Mouse (Mus musculus) forebrain, embryonic 10.5 days (tissue): ENCODE measurements around the gene Nosip. TPM values are rescaled to one million over a fixed set of nuclear protein-coding genes. Genes with fewer than 3 reads are reported as not detected.
"Not testable (repeated sequence)": the region's sequence is repeated elsewhere in the genome, so short reads cannot be mapped to it uniquely, and the experiment has no call there.

ENCODE experiments used
- DNase-seq: peaks from one replicate; pipeline ENCODE4 v3.0.0-alpha.2; 2017; ENCODE audit warnings: low spot score; ENCODE audit errors: extremely low spot score
- H3K27ac ChIP-seq: fragments of 300-500 bp; sonication (generic); 2 replicates; pipeline ENCODE4 v1.5.1; 2016; ENCODE audit warnings: mild to moderate bottlenecking
- H3K27me3 ChIP-seq: fragments of 300-500 bp; sonication (generic); 2 replicates; pipeline ENCODE4 v1.6.1; 2016; ENCODE audit warnings: mild to moderate bottlenecking; ENCODE audit not compliant: poor library complexity, severe bottlenecking
- H3K36me3 ChIP-seq: fragments of 300-500 bp; sonication (generic); replicated peaks from 2 replicates; pipeline ENCODE4 v1.6.1; 2016; ENCODE audit warnings: mild to moderate bottlenecking, moderate library complexity
- H3K4me1 ChIP-seq: fragments of 300-500 bp; sonication (generic); 2 replicates; pipeline ENCODE4 v1.6.1; 2016
- H3K4me3 ChIP-seq: fragments of 300-500 bp; sonication (generic); 2 replicates; pipeline ENCODE4 v1.5.1; 2016; ENCODE audit warnings: mild to moderate bottlenecking, moderate library complexity
- H3K9me3 ChIP-seq: fragments of 300-500 bp; sonication (generic); 2 replicates; pipeline ENCODE4 v1.6.1; 2016; ENCODE audit warnings: mild to moderate bottlenecking, moderate library complexity
- WGBS: fragments of 180-500 bp; shearing (Covaris S2); methylation state at CpG from one replicate; pipeline ENCODE4 v1.1.7; 2016; 5-methylcytosine and 5-hydroxymethylcytosine counted together
- polyA plus RNA-seq: library from polyadenylated mRNA; unstranded; fragments of >200 nt; fragmentation: Nextera tagmentation; extraction: Ambion mirVana; gene quantifications from 2 replicates; pipeline ENCODE4 v1.2.1, GENCODE M21; 2016

Gene Nosip
- polyA plus RNA-seq, 1 experiment from 2014 or later = 67.6 TPM

DNA sequence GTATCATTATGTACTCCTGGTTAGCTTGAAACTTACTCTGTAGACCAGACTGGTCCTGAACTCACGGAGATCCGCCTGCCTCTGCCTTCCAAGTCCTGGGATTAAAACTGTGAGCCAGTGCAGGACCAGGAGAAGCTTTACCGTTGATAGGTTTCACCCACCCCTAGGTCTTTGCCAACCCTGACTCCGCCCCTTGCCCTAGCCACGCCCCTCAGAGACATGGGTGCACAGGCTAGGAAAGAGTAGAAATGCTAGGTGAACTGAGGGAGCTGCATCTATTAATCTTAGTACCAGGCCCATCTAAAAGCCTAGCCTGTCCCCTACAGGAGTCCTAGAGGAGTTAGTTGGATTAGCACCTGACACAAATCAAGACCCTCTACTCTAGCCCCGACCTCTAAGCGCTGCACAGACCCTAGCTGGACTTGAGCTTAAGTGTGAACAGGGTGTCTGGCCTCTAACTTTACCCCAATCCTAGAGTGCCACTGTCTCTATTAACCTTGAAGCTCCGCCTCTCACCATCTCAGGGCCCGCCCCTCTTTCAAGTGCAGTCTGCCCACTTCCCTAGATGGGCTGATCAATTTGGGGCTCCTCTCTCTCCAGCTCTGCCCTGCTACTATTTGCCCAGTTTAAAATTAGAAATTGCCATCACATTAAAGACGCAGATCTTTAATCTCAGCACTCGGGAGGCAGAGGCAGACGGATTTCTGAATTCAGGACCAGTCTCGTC, 28.2 kb downstream of the Nosip start:
- Histone ChIP-seq H3K36me3 (peaks cover 42% of the 10 kb centered on the region), H3K27ac (no peak overlapping the region; the same call in 1 of the 2 replicates), H3K27me3 (peaks cover 5% of the 10 kb centered on the region; the same call in 1 of the 2 replicates), H3K4me3 (peak overlapping the region; percentile 68; the same call in 1 of the 2 replicates), H3K9me3 (no peaks in the 10 kb centered on the region), H3K4me1 (peaks cover 49% of the 10 kb centered on the region)
- WGBS = 81% methylated on average over 13 of the region's 13 CpGs
- no peak for DNase-seq

DNA sequence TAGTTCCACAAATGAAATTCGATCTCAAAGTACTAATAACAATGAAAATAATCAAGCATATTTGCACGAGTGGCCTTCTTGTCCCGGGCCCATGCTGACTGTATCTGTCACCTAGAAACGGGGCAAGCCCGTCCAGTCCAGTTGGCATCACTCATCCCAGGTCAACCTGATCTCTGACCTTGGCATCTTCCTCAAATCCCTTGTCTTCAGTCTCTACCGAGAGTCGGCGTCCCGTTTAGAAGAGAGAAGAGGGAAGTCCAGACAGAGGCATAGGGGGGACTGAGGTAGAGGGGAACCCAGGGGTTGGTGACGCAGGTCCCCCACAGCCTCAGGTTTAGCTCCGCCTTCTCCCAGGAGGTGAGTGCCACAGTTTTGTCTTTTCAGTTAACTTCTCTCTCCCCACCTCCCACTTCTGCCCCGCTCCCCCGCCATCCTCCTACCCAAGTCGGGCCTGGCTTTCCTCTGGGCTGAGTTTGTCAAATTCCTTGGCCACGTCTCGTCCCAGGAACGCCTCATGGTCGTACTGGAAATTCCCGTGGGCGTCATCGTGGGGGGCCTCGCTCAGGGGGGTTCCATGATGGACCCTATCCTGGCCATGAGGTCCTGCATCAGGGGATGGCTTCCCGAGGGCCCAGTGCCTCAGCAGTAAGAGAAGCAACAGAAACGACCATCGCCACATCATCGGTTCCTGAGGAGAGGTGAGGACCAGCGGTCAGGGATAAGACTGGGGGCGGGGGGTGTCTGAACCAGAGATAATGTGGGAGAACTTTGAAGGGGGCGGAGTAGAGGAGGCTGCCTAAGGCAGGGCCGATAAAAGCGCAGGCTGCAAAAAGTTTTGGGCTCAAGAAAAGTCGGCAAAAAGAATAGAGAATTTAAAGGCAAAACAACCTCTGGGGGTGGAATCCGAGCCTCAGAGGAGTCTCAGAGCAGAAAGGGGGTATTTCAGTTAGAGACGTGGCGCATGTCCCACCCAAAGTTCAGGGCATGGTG, 29.1 kb downstream of the Nosip start:
- 15% methylated on average over 35 of the region's 35 CpGs for WGBS
- peak overlapping the region; percentile 88 for H3K27ac ChIP-seq
- no peak for DNase-seq

DNA sequence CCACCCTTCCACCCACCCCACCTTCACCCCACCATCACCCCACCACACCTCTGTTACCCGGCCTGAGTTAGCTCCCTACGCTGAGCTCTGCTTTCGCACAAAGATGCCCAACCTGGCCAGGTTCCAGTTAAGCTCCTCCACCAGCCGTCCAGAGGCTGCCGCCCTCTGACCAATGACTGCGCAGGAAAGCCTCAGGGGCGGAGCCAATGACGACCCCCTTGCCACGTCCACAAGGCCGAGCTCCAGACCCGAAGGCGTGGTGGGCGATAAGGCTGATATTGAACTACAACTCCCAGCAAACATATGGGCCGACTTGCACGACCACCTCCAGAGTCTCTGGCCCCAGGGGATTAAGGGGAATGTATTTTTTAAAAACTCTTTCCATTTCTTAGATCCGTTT, 29.8 kb downstream of the Nosip start, which contains the start of gene Rcn3:
Gene Rcn3 (minus strand): TSS at position 174 of the 400 bp plus-strand sequence.
- H3K27ac ChIP-seq = peak within 1 kb of the TSS; percentile 88
- WGBS = 0% methylated on average over 16 of the region's 16 CpGs
- DNase-seq = peak; percentile 94
- H3K4me1 ChIP-seq = peaks cover 51% of the 10 kb centered on the region
- H3K9me3 ChIP-seq = no peaks in the 10 kb centered on the region
- H3K4me3 ChIP-seq = peak within 1 kb of the TSS; percentile 68
- H3K36me3 ChIP-seq = peaks cover 26% of the 10 kb centered on the region
- peaks cover 5% of the 10 kb centered on the region; the same call in 1 of the 2 replicates for H3K27me3 ChIP-seq

More for the DNA sequence above, 29.1 kb downstream of the Nosip start:
- Histone ChIP-seq H3K4me1 (peaks cover 51% of the 10 kb centered on the region), H3K36me3 (peaks cover 33% of the 10 kb centered on the region), H3K4me3 (peak overlapping the region; percentile 68), H3K27me3 (peaks cover 5% of the 10 kb centered on the region; the same call in 1 of the 2 replicates), H3K9me3 (no peaks in the 10 kb centered on the region)

DNA sequence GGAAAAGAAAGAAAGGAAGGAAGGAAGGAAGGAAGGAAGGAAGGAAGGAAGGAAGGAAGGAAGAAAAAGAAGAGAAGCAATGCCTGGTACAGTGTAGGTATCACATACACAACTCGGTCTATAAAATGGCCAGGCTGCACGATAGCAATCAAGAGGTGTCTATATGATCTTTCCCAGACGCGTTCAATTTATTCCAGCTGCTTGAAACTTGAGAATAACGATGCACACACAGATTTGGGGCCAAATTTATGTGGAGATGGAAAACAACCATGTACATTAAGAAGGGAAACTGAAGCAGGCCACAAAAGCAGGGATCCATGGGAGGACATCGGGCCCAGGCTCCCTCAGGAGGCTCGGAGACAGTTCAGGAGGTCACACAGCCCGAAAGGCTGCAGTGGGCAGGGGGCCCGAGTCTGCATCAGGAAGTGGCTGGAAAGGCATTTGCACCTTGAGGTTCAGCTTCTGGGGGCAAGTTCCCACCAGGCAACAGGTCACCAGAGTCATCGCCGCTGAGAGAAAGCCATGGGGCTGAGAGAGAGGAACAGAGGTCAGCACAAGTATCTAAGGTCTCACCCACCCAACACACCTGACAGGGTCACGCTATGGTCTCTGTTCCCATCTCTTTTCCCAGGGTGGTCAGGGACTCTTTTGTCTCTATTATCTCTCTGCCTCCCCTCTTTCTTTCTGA, 30.7 kb downstream of the Nosip start:
- WGBS = 63% methylated on average over 12 of the region's 12 CpGs
- H3K36me3 ChIP-seq = peaks cover 16% of the 10 kb centered on the region
- no peaks in the 10 kb centered on the region for H3K9me3 ChIP-seq
- peak overlapping the region; percentile 64 for H3K27ac ChIP-seq
- peak overlapping the region; percentile 22; the same call in 1 of the 2 replicates for H3K4me3 ChIP-seq
- no peak for DNase-seq
- H3K4me1 ChIP-seq = peaks cover 56% of the 10 kb centered on the region
- H3K27me3 ChIP-seq = peaks cover 5% of the 10 kb centered on the region; the same call in 1 of the 2 replicates

DNA sequence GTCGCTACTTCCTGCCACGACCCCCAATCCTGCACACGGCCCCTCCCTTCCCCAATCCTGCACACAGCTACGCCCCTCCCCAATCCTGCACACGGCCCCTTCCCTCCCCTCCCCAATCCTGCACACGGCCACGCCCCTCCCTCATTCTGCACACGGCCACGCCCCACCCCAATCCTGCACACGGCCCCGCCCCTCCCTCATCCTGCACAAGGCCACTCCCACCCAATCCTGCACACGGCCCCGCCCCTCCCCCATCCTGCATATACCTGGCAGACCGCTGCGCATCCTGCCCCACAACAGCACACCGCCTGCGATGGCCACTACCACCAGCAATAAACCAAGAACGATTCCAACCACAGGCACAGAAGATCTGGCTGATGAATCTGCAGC, 31.3 kb downstream of the Nosip start:
- H3K4me3 ChIP-seq = 0 out of 2 replicates have a peak overlapping the region, but pooled peaks have one; percentile 22
- peak overlapping the region; percentile 64 for H3K27ac ChIP-seq
- H3K9me3 ChIP-seq = no peaks in the 10 kb centered on the region
- peaks cover 5% of the 10 kb centered on the region; the same call in 1 of the 2 replicates for H3K27me3 ChIP-seq
- peak; percentile 29 for DNase-seq
- peaks cover 56% of the 10 kb centered on the region for H3K4me1 ChIP-seq
- H3K36me3 ChIP-seq = peaks cover 11% of the 10 kb centered on the region
- WGBS = 35% methylated on average over 18 of the region's 18 CpGs

DNA sequence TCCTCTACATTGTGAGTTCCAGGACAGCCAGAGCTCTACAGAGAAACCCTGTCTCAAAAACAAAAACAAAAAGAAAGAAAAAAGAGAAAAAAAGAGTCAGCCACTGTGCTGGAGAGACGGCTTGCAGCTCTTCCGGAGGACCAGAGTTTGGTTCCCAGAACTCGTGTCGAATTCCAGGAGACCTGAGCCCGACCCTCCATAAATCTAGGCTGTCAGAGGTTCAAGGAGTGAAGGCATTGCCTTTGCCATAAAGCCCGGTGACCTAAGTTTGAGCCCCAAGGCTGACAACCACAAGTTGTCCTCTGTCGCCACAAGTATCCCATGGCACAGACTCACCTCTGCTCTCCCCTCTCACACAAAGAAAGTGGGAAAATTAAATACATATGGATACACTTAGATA, 31.9 kb downstream of the Nosip start:
- peaks cover 8% of the 10 kb centered on the region; the same call in 1 of the 2 replicates for H3K36me3 ChIP-seq
- WGBS = 73% methylated on average over 7 of the region's 7 CpGs
- no peak for DNase-seq

DNA sequence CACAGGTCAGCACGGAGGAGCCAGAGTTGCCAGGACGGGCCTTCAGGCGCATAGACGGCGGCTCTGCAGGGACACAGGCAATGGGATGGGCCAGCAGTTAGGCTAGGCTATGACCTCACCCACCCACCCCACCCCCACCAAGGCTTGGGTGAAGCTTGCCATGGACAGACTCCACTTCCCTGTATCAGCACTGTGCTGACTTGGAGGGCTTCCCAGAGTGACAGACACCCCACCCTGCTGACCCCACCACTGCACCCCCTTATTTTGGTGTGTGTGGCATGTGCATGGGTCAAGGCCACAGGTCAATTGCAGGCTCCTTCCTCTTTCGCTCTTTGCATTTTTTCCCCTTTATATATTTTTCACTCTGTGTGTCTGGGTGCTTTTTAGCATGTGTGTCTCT, 33.1 kb downstream of the Nosip start:
- Histone ChIP-seq H3K4me1 (peaks cover 54% of the 10 kb centered on the region), H3K36me3 (0 out of 2 replicates have a peak, but pooled peaks cover under 1% of the 10 kb centered on the region), H3K27ac (0 out of 2 replicates have a peak overlapping the region, but pooled peaks have one; percentile 49), H3K9me3 (no peaks in the 10 kb centered on the region), H3K27me3 (peaks cover 5% of the 10 kb centered on the region; the same call in 1 of the 2 replicates), H3K4me3 (no peak overlapping the region)
- DNase-seq = no peak
- 82% methylated on average over 6 of the region's 6 CpGs for WGBS

More for the DNA sequence above, 31.9 kb downstream of the Nosip start:
- Histone ChIP-seq H3K4me3 (no peak overlapping the region), H3K9me3 (no peaks in the 10 kb centered on the region), H3K4me1 (peaks cover 56% of the 10 kb centered on the region), H3K27ac (peak overlapping the region; percentile 17; the same call in 1 of the 2 replicates), H3K27me3 (peaks cover 5% of the 10 kb centered on the region; the same call in 1 of the 2 replicates)

DNA sequence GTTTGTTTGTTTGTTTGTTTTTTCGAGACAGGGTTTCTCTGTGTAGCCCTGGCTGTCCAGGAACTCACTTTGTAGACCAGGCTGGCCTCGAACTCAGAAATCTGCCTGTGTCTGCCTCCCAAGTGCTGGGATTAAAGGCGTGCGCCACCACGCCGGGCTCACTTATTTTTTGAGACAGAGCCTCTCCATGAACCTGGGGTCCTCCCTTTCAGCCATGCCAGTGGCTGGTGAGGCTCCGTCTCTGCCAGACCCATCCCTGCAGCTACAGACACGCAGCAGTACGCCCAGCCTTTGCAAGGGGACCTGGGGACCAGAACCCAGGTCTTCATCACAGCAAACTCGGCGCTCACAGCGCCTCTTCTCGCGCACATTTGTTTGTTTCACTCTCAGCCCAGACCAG, 33.7 kb downstream of the Nosip start:
- not testable (repeated sequence) for H3K27me3 ChIP-seq, H3K4me3 ChIP-seq, H3K9me3 ChIP-seq, H3K27ac ChIP-seq, H3K36me3 ChIP-seq, DNase-seq
- WGBS = 93% methylated on average over 14 of the region's 14 CpGs
- H3K4me1 ChIP-seq = peaks cover 48% of the 10 kb centered on the region

DNA sequence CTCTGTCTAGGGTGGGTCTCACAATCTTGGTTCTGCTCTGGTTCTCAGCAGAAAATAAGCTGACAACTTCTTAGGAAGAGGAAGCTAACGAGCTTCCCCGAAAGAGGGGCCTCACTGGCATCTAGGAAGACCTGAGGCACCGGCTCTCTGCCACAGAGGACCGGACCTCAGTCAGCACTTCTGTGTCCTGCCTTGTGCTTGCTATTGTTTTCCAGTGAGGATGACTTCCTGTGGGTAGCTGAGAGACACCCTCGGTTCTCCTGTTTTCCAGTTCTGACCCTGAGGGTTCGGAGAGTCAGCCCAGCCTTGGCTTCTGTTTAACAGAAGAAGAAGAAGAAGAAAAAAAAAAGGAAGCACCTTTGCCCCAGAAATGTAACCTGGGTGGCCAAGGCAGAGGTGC, 35.2 kb downstream of the Nosip start:
- H3K27me3 ChIP-seq = no peaks in the 10 kb centered on the region
- 65% methylated on average over 6 of the region's 6 CpGs for WGBS
- no peak overlapping the region for H3K4me3 ChIP-seq
- DNase-seq = no peak
- no peaks in the 10 kb centered on the region for H3K36me3 ChIP-seq
- H3K9me3 ChIP-seq = no peaks in the 10 kb centered on the region
- H3K4me1 ChIP-seq = peaks cover 33% of the 10 kb centered on the region
- no peak overlapping the region for H3K27ac ChIP-seq

DNA sequence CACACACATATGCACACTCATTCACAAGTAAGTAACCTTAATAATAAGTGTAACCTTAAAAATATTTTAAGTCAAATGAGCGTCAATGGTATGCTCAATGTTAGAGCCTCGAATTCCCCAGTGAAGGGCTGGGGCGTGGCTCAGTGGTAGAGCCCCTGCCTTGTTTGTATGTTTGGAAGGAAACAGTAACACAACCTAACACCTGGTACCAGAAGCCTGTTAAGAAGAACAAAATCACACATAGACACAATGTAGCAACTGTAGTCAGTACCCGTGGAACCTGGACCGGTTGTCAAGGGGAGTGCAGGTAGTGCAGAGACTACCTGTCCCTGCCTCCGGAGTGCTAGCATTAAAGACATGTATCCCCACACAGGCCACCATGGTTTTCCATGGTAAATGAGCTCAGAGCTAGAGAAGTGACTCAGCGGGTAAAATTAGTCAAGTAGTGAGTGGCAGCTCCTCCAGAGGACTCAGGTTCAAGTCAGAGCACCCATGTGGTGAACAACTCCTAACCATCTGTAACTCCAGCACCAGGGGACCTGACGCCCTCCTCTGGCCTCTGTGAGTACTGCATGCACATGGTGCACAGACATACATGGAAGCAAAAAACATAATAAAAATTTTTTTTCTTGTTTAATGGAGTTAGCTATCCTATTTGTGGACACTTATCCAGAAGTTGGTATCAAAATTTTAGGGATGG, 36.5 kb downstream of the Nosip start:
- Histone ChIP-seq H3K27me3 (no peaks in the 10 kb centered on the region), H3K27ac (no peak overlapping the region), H3K4me1 (peaks cover 29% of the 10 kb centered on the region), H3K4me3 (no peak overlapping the region), H3K36me3 (no peaks in the 10 kb centered on the region), H3K9me3 (no peaks in the 10 kb centered on the region)
- WGBS = 88% methylated on average over 8 of the region's 8 CpGs
- DNase-seq = no peak

DNA sequence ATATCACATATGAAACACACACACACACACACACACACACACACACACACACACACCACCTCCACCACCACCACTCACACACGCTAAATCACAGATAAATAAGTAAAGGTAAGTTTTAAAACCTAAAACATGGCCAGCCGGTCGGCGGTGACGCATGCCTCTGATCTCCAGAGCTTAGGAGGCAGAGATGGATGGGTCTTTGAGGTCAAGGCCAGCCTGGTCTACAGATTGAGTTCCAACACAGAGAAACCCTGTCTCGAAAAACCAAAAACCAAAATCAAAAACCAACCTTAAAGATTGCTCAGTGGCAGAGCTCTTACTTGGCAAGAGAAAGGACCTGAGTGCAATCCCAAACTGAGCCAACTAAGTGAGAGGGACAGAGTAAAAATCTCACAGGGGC, 37.8 kb downstream of the Nosip start:
- Histone ChIP-seq H3K36me3 (no peaks in the 10 kb centered on the region), H3K27me3 (no peaks in the 10 kb centered on the region), H3K27ac (no peak overlapping the region), H3K9me3 (no peaks in the 10 kb centered on the region), H3K4me1 (peaks cover 24% of the 10 kb centered on the region), H3K4me3 (no peak overlapping the region)
- WGBS = 95% methylated on average over 6 of the region's 6 CpGs
- no peak for DNase-seq
